Mouse (Mus musculus) limb, embryonic 14.5 days (tissue): Measurements from ENCODE around the gene Rab39. TPM values are rescaled to one million over a fixed set of nuclear protein-coding genes. Genes with fewer than 3 reads are reported as not detected.
A peak's percentile ranks its signal among the peaks of the same experiment; 100 is the strongest.

Experiments used
- ATAC-seq: fragments of 200-750 bp; cut with Nextera tagmentation; 2 replicates; pipeline ENCODE4 v1.8.0; 2017; ENCODE audit warnings: low read depth, moderate number of reproducible peaks, moderate TSS enrichment; ENCODE audit not compliant: low FRiP score
- DNase-seq: peaks from one replicate; pipeline ENCODE4 v3.0.0-alpha.2; 2015; ENCODE audit warnings: low spot score
- H3K27ac ChIP-seq: fragments of 300-500 bp; sonication (generic); replicated peaks from 2 replicates; pipeline ENCODE4 v1.5.1; 2014; ENCODE audit warnings: low read depth, mild to moderate bottlenecking, low read length, moderate library complexity, mixed read lengths
- H3K27me3 ChIP-seq: fragments of 300-500 bp; sonication (generic); 2 replicates; pipeline ENCODE4 v1.6.1; 2014; ENCODE audit warnings: low read length, mixed read lengths; ENCODE audit not compliant: control insufficient read depth, insufficient read depth
- H3K36me3 ChIP-seq: fragments of 300-500 bp; sonication (generic); 2 replicates; pipeline ENCODE4 v1.6.1; 2014; ENCODE audit warnings: mild to moderate bottlenecking, low read length, moderate library complexity, mixed read lengths; ENCODE audit not compliant: control insufficient read depth, insufficient read depth
- H3K4me1 ChIP-seq: fragments of 300-500 bp; sonication (generic); 2 replicates; pipeline ENCODE4 v1.6.1; 2014; ENCODE audit warnings: antibody characterized with exemption, low read length, mixed read lengths; ENCODE audit not compliant: control insufficient read depth, insufficient read depth
- H3K4me2 ChIP-seq: fragments of 300-500 bp; sonication (generic); replicated peaks from 2 replicates; pipeline ENCODE4 v1.6.1; 2014; ENCODE audit warnings: low read depth, mild to moderate bottlenecking, low read length, moderate library complexity; ENCODE audit not compliant: severe bottlenecking
- H3K4me3 ChIP-seq: fragments of 300-500 bp; sonication (generic); replicated peaks from 2 replicates; pipeline ENCODE4 v1.5.1; 2014; ENCODE audit warnings: low read length
- H3K9ac ChIP-seq: fragments of 300-500 bp; sonication (generic); 2 replicates; pipeline ENCODE4 v1.6.1; 2014; ENCODE audit warnings: mild to moderate bottlenecking, low read depth, low read length, moderate library complexity; ENCODE audit not compliant: severe bottlenecking
- H3K9me3 ChIP-seq: fragments of 300-500 bp; sonication (generic); 2 replicates; pipeline ENCODE4 v1.6.1; 2016; ENCODE audit warnings: low read length; ENCODE audit not compliant: control insufficient read depth
- POLR2A ChIP-seq: fragments of 200-500 bp; IDR thresholded peaks from 2 replicates; pipeline ENCODE4 v1.8.0; 2012; ENCODE audit warnings: inconsistent platforms, mild to moderate bottlenecking, moderate library complexity, borderline replicate concordance; ENCODE audit not compliant: insufficient read depth, insufficient read length; ENCODE audit errors: extremely low read depth
- WGBS: fragments of 180-500 bp; shearing (Covaris S2); extraction: QIAGEN DNeasy Blood & Tissue Kit; methylation state at CpG from one replicate; pipeline ENCODE4 v1.1.7; 2014; 5-methylcytosine and 5-hydroxymethylcytosine counted together
- polyA plus RNA-seq, 2 experiments: library from polyadenylated mRNA; depleted of rRNA in 1 of 2; stranded (reverse) in 1 of 2; unstranded in 1 of 2; fragments of >200 nt; fragmentation: Nextera tagmentation in 1 of 2; extraction: Ambion mirVana in 1 of 2; gene quantifications; 2 replicates each; pipeline versions ENCODE4 v1.2.1 to v1.2.3; 2012 to 2014

The Rab39 gene
- polyA plus RNA-seq, 2 experiments, result 0.25 to 0.81 TPM

GRCm38 (mm10) chr9:53705491-53705991, 491 bp downstream of the Rab39 start:
- H3K4me2 ChIP-seq, result peak overlapping the region; percentile 80
- no peaks in the 10 kb centered on the region for H3K9me3 ChIP-seq
- no peaks in the 10 kb centered on the region for H3K36me3 ChIP-seq
- H3K4me3 ChIP-seq, result peak overlapping the region; percentile 43
- DNase-seq (peak; percentile 21), ATAC-seq (peak; percentile 31; the same call in 1 of the 2 replicates)
- peaks cover 14% of the 10 kb centered on the region for H3K27me3 ChIP-seq
- H3K9ac ChIP-seq, result no peak overlapping the region
- TF ChIP-seq POLR2A, result no peak
- WGBS, result 1% methylated on average over 25 of the region's 28 CpGs
- H3K4me1 ChIP-seq, result no peaks in the 10 kb centered on the region; the same call in 1 of the 2 replicates
- H3K27ac ChIP-seq, result no peak overlapping the region

- no peak for ATAC-seq
- no peak overlapping the region for H3K9ac ChIP-seq
- DNase-seq, result no peak
- H3K27me3 ChIP-seq, result peaks cover 14% of the 10 kb centered on the region
- TF ChIP-seq POLR2A, result no peak
- 92% methylated on average over 1 of the region's 1 CpGs for WGBS
- no peak overlapping the region for H3K4me3 ChIP-seq
- H3K4me2 ChIP-seq, result no peak overlapping the region
- no peaks in the 10 kb centered on the region for H3K36me3 ChIP-seq
- H3K9me3 ChIP-seq, result no peaks in the 10 kb centered on the region
- H3K27ac ChIP-seq, result no peak overlapping the region
- H3K4me1 ChIP-seq, result no peaks in the 10 kb centered on the region; the same call in 1 of the 2 replicates
Measured at GRCm38 (mm10) chr9:53702991-53703390, 3.0 kb downstream of the Rab39 start.

- Histone ChIP-seq H3K9me3 (no peaks in the 10 kb centered on the region), H3K4me3 (no peak overlapping the region), H3K27ac (no peak overlapping the region), H3K9ac (no peak overlapping the region), H3K4me2 (no peak overlapping the region), H3K36me3 (no peaks in the 10 kb centered on the region), H3K4me1 (no peaks in the 10 kb centered on the region), H3K27me3 (peaks cover 5% of the 10 kb centered on the region; the same call in 1 of the 2 replicates)
- TF ChIP-seq POLR2A, result no peak
- ATAC-seq, result no peak
- DNase-seq, result no peak
- WGBS, result 64% methylated on average over 4 of the region's 4 CpGs
Measured at GRCm38 (mm10) chr9:53700496-53700895, 5.5 kb downstream of the Rab39 start.

GRCm38 (mm10) chr9:53695846-53696245, 10.2 kb downstream of the Rab39 start:
- no peak overlapping the region for H3K4me3 ChIP-seq
- WGBS, result 82% methylated on average over 5 of the region's 5 CpGs
- ATAC-seq (no peak), DNase-seq (no peak)
- H3K4me2 ChIP-seq, result no peak overlapping the region
- no peak for TF ChIP-seq POLR2A
- H3K27me3 ChIP-seq, result no peaks in the 10 kb centered on the region
- no peaks in the 10 kb centered on the region for H3K9me3 ChIP-seq
- H3K27ac ChIP-seq, result no peak overlapping the region
- H3K9ac ChIP-seq, result no peak overlapping the region
- H3K4me1 ChIP-seq, result no peaks in the 10 kb centered on the region
- H3K36me3 ChIP-seq, result no peaks in the 10 kb centered on the region

- DNase-seq (no peak), ATAC-seq (no peak)
- Histone ChIP-seq H3K27ac (no peak overlapping the region), H3K9me3 (no peaks in the 10 kb centered on the region), H3K4me3 (no peak overlapping the region), H3K36me3 (no peaks in the 10 kb centered on the region), H3K27me3 (no peaks in the 10 kb centered on the region), H3K9ac (no peak overlapping the region), H3K4me2 (no peak overlapping the region), H3K4me1 (no peaks in the 10 kb centered on the region)
- TF ChIP-seq POLR2A, result no peak
- 63% methylated on average over 1 of the region's 1 CpGs for WGBS
Measured at GRCm38 (mm10) chr9:53693718-53694117, 12.3 kb downstream of the Rab39 start.
